Mouse (Mus musculus): ENCODE data around the gene Hist1h4f.
"Not testable (repeated sequence)": the region's sequence is repeated elsewhere in the genome, so short reads cannot be mapped to it uniquely, and the experiment has no call there.

The Hist1h4f gene

GRCm38 (mm10) chr13:23576351-23576881 lies 25.0 kb upstream of the Hist1h4f start:
- no peak for DNase-seq (ENCODE audit: low spot score)

GRCm38 (mm10) chr13:23575864-23576313 lies 24.4 kb upstream of the Hist1h4f start:
- not testable (repeated sequence) for DNase-seq (ENCODE audit: low spot score)

GRCm38 (mm10) chr13:23575271-23575851 lies 23.9 kb upstream of the Hist1h4f start, which contains the start of gene Hist1h3d:
TSS of gene Hist1h3d (plus strand) at chr13:23575763.
- DNase-seq (ENCODE audit: low spot score) = no peak

- DNase-seq (ENCODE audit: low spot score) = not testable (repeated sequence)
Observed at GRCm38 (mm10) chr13:23574546-23575170, 23.2 kb upstream of the Hist1h4f start.

GRCm38 (mm10) chr13:23573898-23574524 lies 22.6 kb upstream of the Hist1h4f start, which contains the start of the genes Hist1h2bf and Hist1h2ad:
TSS of gene Hist1h2bf (minus strand) at chr13:23574196.
TSS of gene Hist1h2ad (plus strand) at chr13:23574381.
- peak; percentile 64 for DNase-seq (ENCODE audit: low spot score)

- not testable (repeated sequence) for DNase-seq (ENCODE audit: low spot score)
Observed at GRCm38 (mm10) chr13:23573034-23573897, 21.8 kb upstream of the Hist1h4f start.

GRCm38 (mm10) chr13:23572218-23573033 lies 21.0 kb upstream of the Hist1h4f start:
- no peak for DNase-seq (ENCODE audit: low spot score)

GRCm38 (mm10) chr13:23571504-23572217 lies 20.2 kb upstream of the Hist1h4f start:
- not testable (repeated sequence) for DNase-seq (ENCODE audit: low spot score)

- no peak for DNase-seq (ENCODE audit: low spot score)
Observed at GRCm38 (mm10) chr13:23571022-23571503, 19.6 kb upstream of the Hist1h4f start, which contains the start of the genes Hist1h2ae and Hist1h2bg. TSS of gene Hist1h2ae (minus strand) at chr13:23571220. TSS of gene Hist1h2bg (plus strand) at chr13:23571396.

GRCm38 (mm10) chr13:23570261-23571021 lies 19.0 kb upstream of the Hist1h4f start:
- not testable (repeated sequence) for DNase-seq (ENCODE audit: low spot score)

GRCm38 (mm10) chr13:23564482-23564881 lies 13.0 kb upstream of the Hist1h4f start:
- no peak for DNase-seq (ENCODE audit: low spot score)

- no peak for DNase-seq (ENCODE audit: low spot score)
Observed at GRCm38 (mm10) chr13:23562699-23563462, 11.4 kb upstream of the Hist1h4f start.

GRCm38 (mm10) chr13:23561883-23562659 lies 10.6 kb upstream of the Hist1h4f start, which contains the start of gene Hist1h3e:
TSS of gene Hist1h3e (minus strand) at chr13:23562369.
- peak; percentile 92 for DNase-seq (ENCODE audit: low spot score)

GRCm38 (mm10) chr13:23561531-23561882 lies 10.1 kb upstream of the Hist1h4f start:
- not testable (repeated sequence) for DNase-seq (ENCODE audit: low spot score)

GRCm38 (mm10) chr13:23560699-23561098 lies 9.3 kb upstream of the Hist1h4f start:
- DNase-seq (ENCODE audit: low spot score) = not testable (repeated sequence)

GRCm38 (mm10) chr13:23556906-23557305 lies 5.5 kb upstream of the Hist1h4f start:
- no peak for DNase-seq (ENCODE audit: low spot score)

GRCm38 (mm10) chr13:23555839-23556416 lies 4.5 kb upstream of the Hist1h4f start:
- no peak for DNase-seq (ENCODE audit: low spot score)
